Mouse (Mus musculus) liver, embryonic 14.5 days (tissue): ENCODE measurements around the gene Kcnip3. TPM values are rescaled to one million over a fixed set of nuclear protein-coding genes. Genes with fewer than 3 reads are reported as not detected.

Experiments used
- ATAC-seq: fragments of 200-750 bp; cut with Nextera tagmentation; 2 replicates; pipeline ENCODE4 v1.8.0; 2017; ENCODE audit warnings: moderate number of reproducible peaks, mild to moderate bottlenecking, moderate library complexity; ENCODE audit not compliant: insufficient read depth
- DNase-seq, 3 experiments: peaks; one replicate each; pipeline ENCODE4 v3.0.0-alpha.2; 2012 to 2013; ENCODE audit warnings: low read depth in 3 of 3, low spot score in 3 of 3
- H3K27ac ChIP-seq: fragments of 300-500 bp; sonication (generic); 2 replicates; pipeline ENCODE4 v1.5.1; 2014; ENCODE audit warnings: moderate library complexity, mild to moderate bottlenecking, control low read depth, inconsistent platforms
- H3K27me3 ChIP-seq: fragments of 300-500 bp; sonication (generic); 2 replicates; pipeline ENCODE4 v1.6.1; 2014; ENCODE audit warnings: mild to moderate bottlenecking, low read length, moderate library complexity; ENCODE audit not compliant: control insufficient read depth, insufficient read depth
- H3K36me3 ChIP-seq: fragments of 300-500 bp; sonication (generic); replicated peaks from 2 replicates; pipeline ENCODE4 v1.6.1; 2014; ENCODE audit warnings: low read depth; ENCODE audit not compliant: control insufficient read depth, insufficient read depth
- H3K4me1 ChIP-seq, 2 experiments: fragments of 200-500 bp in 1 of 2; fragments of 300-500 bp in 1 of 2; sonication (generic) in 1 of 2; replicated peaks; 2 replicates each; pipeline ENCODE4 v1.6.1; 2012 to 2014; ENCODE audit warnings: antibody characterized with exemption in 1 of 2, inconsistent platforms in 1 of 2, low read length in 1 of 2; ENCODE audit not compliant: control insufficient read depth in 2 of 2, insufficient read depth in 2 of 2
- H3K4me2 ChIP-seq: fragments of 300-500 bp; sonication (generic); 2 replicates; pipeline ENCODE4 v1.6.1; 2014; ENCODE audit warnings: low read depth, mild to moderate bottlenecking, control low read depth, moderate library complexity
- H3K4me3 ChIP-seq, 2 experiments: fragments of 200-500 bp in 1 of 2; fragments of 300-500 bp in 1 of 2; sonication (generic) in 1 of 2; 2 replicates each; pipeline ENCODE4 v1.5.1; 2012 to 2014; ENCODE audit warnings: low read depth in 2 of 2, low read length in 2 of 2, mild to moderate bottlenecking in 2 of 2, control low read depth in 1 of 2, inconsistent platforms in 1 of 2, moderate library complexity in 1 of 2; ENCODE audit not compliant: insufficient read depth in 1 of 2
- H3K9ac ChIP-seq: fragments of 300-500 bp; sonication (generic); replicated peaks from 2 replicates; pipeline ENCODE4 v1.6.1; 2014; ENCODE audit warnings: mild to moderate bottlenecking, control low read depth, moderate library complexity
- H3K9me3 ChIP-seq: fragments of 300-500 bp; sonication (generic); 2 replicates; pipeline ENCODE4 v1.6.1; 2016; ENCODE audit warnings: low read length, mixed read lengths; ENCODE audit not compliant: control insufficient read depth
- CTCF ChIP-seq: IDR thresholded peaks from 2 replicates; pipeline ENCODE4 v1.5.1; 2016; ENCODE audit warnings: antibody characterized with exemption, low read depth, control low read depth
- EP300 ChIP-seq: IDR thresholded peaks from 2 replicates; pipeline ENCODE4 v1.6.1; 2016; ENCODE audit warnings: antibody characterized with exemption, low read depth
- WGBS: fragments of 180-500 bp; shearing (Covaris S2); extraction: QIAGEN DNeasy Blood & Tissue Kit; methylation state at CpG from one replicate; pipeline ENCODE4 v1.1.7; 2014; ENCODE audit not compliant: insufficient replicate concordance; 5-methylcytosine and 5-hydroxymethylcytosine counted together
- polyA plus RNA-seq, 2 experiments: library from polyadenylated mRNA; depleted of rRNA in 1 of 2; stranded (reverse) in 1 of 2; unstranded in 1 of 2; fragments of >200 nt; fragmentation: Nextera tagmentation in 1 of 2; extraction: Ambion mirVana in 1 of 2; gene quantifications; 2 replicates each; pipeline versions ENCODE4 v1.2.1 to v1.2.3; 2012 to 2014

Kcnip3 gene
- polyA plus RNA-seq, 2 experiments, result 0.36 to 0.42 TPM

- Histone ChIP-seq H3K27me3 (peaks cover 11% of the 10 kb centered on the region), H3K27ac (no peak overlapping the region), H3K36me3 (no peaks in the 10 kb centered on the region), H3K9me3 (no peaks in the 10 kb centered on the region), H3K4me1 (no peaks in the 10 kb centered on the region), H3K4me2 (no peak overlapping the region), H3K9ac (no peak overlapping the region), H3K4me3 (no peak overlapping the region)
- TF ChIP-seq EP300, result no peak
- TF ChIP-seq CTCF, result no peak
- no peak for ATAC-seq
- 53% methylated on average over 9 of the region's 9 CpGs for WGBS
- no peak for DNase-seq
Measured at GRCm38 (mm10) chr2:127535363-127535762, 13.5 kb upstream of the Kcnip3 start.

- 10% methylated on average over 9 of the region's 9 CpGs for WGBS
Measured at GRCm38 (mm10) chr2:127532379-127532778, 10.5 kb upstream of the Kcnip3 start.

GRCm38 (mm10) chr2:127531592-127531991, 9.7 kb upstream of the Kcnip3 start:
- no peak for TF ChIP-seq CTCF
- no peak for TF ChIP-seq EP300
- H3K36me3 ChIP-seq, result no peaks in the 10 kb centered on the region
- H3K27ac ChIP-seq, result no peak overlapping the region
- H3K4me2 ChIP-seq, result no peak overlapping the region
- WGBS, result 43% methylated on average over 2 of the region's 2 CpGs
- ATAC-seq (no peak), DNase-seq (no peak)
- H3K4me3 ChIP-seq, result no peak overlapping the region
- H3K4me1 ChIP-seq, result no peaks in the 10 kb centered on the region
- no peaks in the 10 kb centered on the region for H3K9me3 ChIP-seq
- H3K9ac ChIP-seq, result no peak overlapping the region
- no peaks in the 10 kb centered on the region for H3K27me3 ChIP-seq

More at GRCm38 (mm10) chr2:127532379-127532778, 10.5 kb upstream of the Kcnip3 start:
- Histone ChIP-seq H3K4me1 (no peaks in the 10 kb centered on the region), H3K9ac (no peak overlapping the region), H3K4me2 (no peak overlapping the region), H3K36me3 (no peaks in the 10 kb centered on the region), H3K27me3 (no peaks in the 10 kb centered on the region), H3K9me3 (no peaks in the 10 kb centered on the region), H3K27ac (no peak overlapping the region), H3K4me3 (no peak overlapping the region)
- DNase-seq (no peak), ATAC-seq (no peak)
- TF ChIP-seq EP300 (no peak), CTCF (no peak)

- Histone ChIP-seq H3K4me1 (no peaks in the 10 kb centered on the region; a peak in 1 of 4 replicates), H3K9me3 (no peaks in the 10 kb centered on the region), H3K36me3 (no peaks in the 10 kb centered on the region), H3K9ac (no peak overlapping the region), H3K4me3 (no peak overlapping the region), H3K27me3 (no peaks in the 10 kb centered on the region), H3K4me2 (no peak overlapping the region), H3K27ac (no peak overlapping the region)
- no peak for TF ChIP-seq CTCF
- no peak for ATAC-seq
- no peak for DNase-seq
- 59% methylated on average over 3 of the region's 3 CpGs for WGBS
Measured at GRCm38 (mm10) chr2:127530418-127530817, 8.5 kb upstream of the Kcnip3 start.

- DNase-seq (no peak), ATAC-seq (no peak)
- WGBS, result 46% methylated on average over 3 of the region's 3 CpGs
- TF ChIP-seq CTCF (no peak), EP300 (no peak)
- Histone ChIP-seq H3K27me3 (peaks cover 6% of the 10 kb centered on the region; the same call in 1 of the 2 replicates), H3K27ac (no peak overlapping the region), H3K4me3 (no peak overlapping the region), H3K36me3 (no peaks in the 10 kb centered on the region), H3K4me2 (no peak overlapping the region), H3K4me1 (peaks cover 0 to 3% of the 10 kb centered on the region in 2 experiments; a peak in 1 of 4 replicates), H3K9me3 (no peaks in the 10 kb centered on the region), H3K9ac (no peak overlapping the region)
Measured at GRCm38 (mm10) chr2:127525004-127525775, 3.3 kb upstream of the Kcnip3 start.
